Mouse (Mus musculus): ENCODE results near the gene Rps27a. TPM values are rescaled to one million over a fixed set of nuclear protein-coding genes. Genes with fewer than 3 reads are reported as not detected.

The Rps27a gene
- total RNA-seq (2021): 100 to 1,000 TPM; 427 to 468 TPM
- long read RNA-seq, experiment 1, transcript Rps27a-201 (5 exons, 637 nt): minor isoform, 8 of 70 reads
- long read RNA-seq, experiment 1, transcript Rps27a-202 (6 exons, 791 nt): major isoform, 53 of 70 reads
- long read RNA-seq, experiment 1, partial matches to known transcripts: 0 of 70 reads
- long read RNA-seq, experiment 1, other reads (novel, unspliced or antisense): 8 of 70 reads
- long read RNA-seq, experiment 2, transcript Rps27a-202 (6 exons, 791 nt): major isoform, 51 of 63 reads
- long read RNA-seq, experiment 2, transcript Rps27a-201 (5 exons, 637 nt): minor isoform, 7 of 63 reads
- long read RNA-seq, experiment 2, partial matches to known transcripts: 0 of 63 reads
- long read RNA-seq, experiment 2, other reads (novel, unspliced or antisense): 5 of 63 reads

GRCm38 (mm10) chr11:29547752-29548503 is at the start of gene Rps27a, which contains the start of gene Clhc1:
Rps27a (minus strand) TSS chr11:29548109.
Clhc1 (plus strand) TSS chr11:29547950.
- peak within 1 kb of the TSS; percentile 98 for H3K27ac ChIP-seq
- peak within 1 kb of the TSS; percentile 87 for H3K4me3 ChIP-seq
- peak; percentile 92 for DNase-seq (ENCODE audit: extremely low spot score in 1 of 2, low spot score in 2 of 2)
- intact Hi-C loops (cut with DNase I): loop anchor here (1.0 to 5.0 kb wide), 4 partner anchors 21 to 334 kb away; partner anchors contain the start of gene Mtif2
- TF ChIP-seq CTCF (IDR thresholded peaks at IDR 0.05): peak; percentile 9

- H3K27ac ChIP-seq: no peak overlapping the region
- intact Hi-C loops (cut with DNase I): no loop called here
- TF ChIP-seq CTCF (IDR thresholded peaks at IDR 0.05): no peak
Measured at GRCm38 (mm10) chr11:29597159-29597558, 49.2 kb upstream of the Rps27a start.

GRCm38 (mm10) chr11:29595217-29595616 is 47.3 kb upstream of the Rps27a start:
- Histone ChIP-seq H3K27ac (no peak overlapping the region), H3K4me3 (no peak overlapping the region)
- DNase-seq (ENCODE audit: extremely low spot score in 1 of 2, low spot score in 2 of 2): no peak
- intact Hi-C loops (cut with DNase I): no loop called here
- TF ChIP-seq CTCF (IDR thresholded peaks at IDR 0.05): no peak

More at GRCm38 (mm10) chr11:29597159-29597558, 49.2 kb upstream of the Rps27a start:
- no peak for DNase-seq (ENCODE audit: extremely low spot score in 1 of 2, low spot score in 2 of 2)
- H3K4me3 ChIP-seq: no peak overlapping the region

GRCm38 (mm10) chr11:29579610-29580009 is 31.7 kb upstream of the Rps27a start:
- peak; percentile 64 for TF ChIP-seq CTCF (IDR thresholded peaks at IDR 0.05)
- H3K4me3 ChIP-seq: no peak overlapping the region
- H3K27ac ChIP-seq: no peak overlapping the region
- intact Hi-C loops (cut with DNase I): no loop called here
- no peak for DNase-seq (ENCODE audit: extremely low spot score in 1 of 2, low spot score in 2 of 2)

- DNase-seq (ENCODE audit: extremely low spot score in 1 of 2, low spot score in 2 of 2): no peak
- Histone ChIP-seq H3K27ac (no peak overlapping the region), H3K4me3 (no peak overlapping the region)
- intact Hi-C loops (cut with DNase I): no loop called here
- TF ChIP-seq CTCF (IDR thresholded peaks at IDR 0.05): no peak
Measured at GRCm38 (mm10) chr11:29572656-29573055, 24.7 kb upstream of the Rps27a start.

- intact Hi-C loops (cut with DNase I): no loop called here
- DNase-seq (ENCODE audit: extremely low spot score in 1 of 2, low spot score in 2 of 2): no peak
- Histone ChIP-seq H3K4me3 (no peak overlapping the region), H3K27ac (no peak overlapping the region)
- TF ChIP-seq CTCF (IDR thresholded peaks at IDR 0.05): no peak
Measured at GRCm38 (mm10) chr11:29571536-29571935, 23.6 kb upstream of the Rps27a start.

GRCm38 (mm10) chr11:29563406-29563805 is 15.5 kb upstream of the Rps27a start:
- no peak overlapping the region for H3K4me3 ChIP-seq
- TF ChIP-seq CTCF (IDR thresholded peaks at IDR 0.05): no peak
- intact Hi-C loops (cut with DNase I): no loop called here
- no peak overlapping the region for H3K27ac ChIP-seq
- DNase-seq (ENCODE audit: extremely low spot score in 1 of 2, low spot score in 2 of 2): no peak

- Histone ChIP-seq H3K27ac (no peak overlapping the region), H3K4me3 (no peak overlapping the region)
- intact Hi-C loops (cut with DNase I): no loop called here
- DNase-seq (ENCODE audit: extremely low spot score in 1 of 2, low spot score in 2 of 2): no peak
- TF ChIP-seq CTCF (IDR thresholded peaks at IDR 0.05): no peak
Measured at GRCm38 (mm10) chr11:29560990-29561389, 13.1 kb upstream of the Rps27a start.

- no peak for TF ChIP-seq CTCF (IDR thresholded peaks at IDR 0.05)
- intact Hi-C loops (cut with DNase I): no loop called here
- Histone ChIP-seq H3K27ac (no peak overlapping the region), H3K4me3 (no peak overlapping the region)
- DNase-seq (ENCODE audit: extremely low spot score in 1 of 2, low spot score in 2 of 2): no peak
Measured at GRCm38 (mm10) chr11:29560452-29560851, 12.5 kb upstream of the Rps27a start.

GRCm38 (mm10) chr11:29549425-29549778 is 1.5 kb upstream of the Rps27a start:
- H3K4me3 ChIP-seq: no peak overlapping the region
- no peak for DNase-seq (ENCODE audit: extremely low spot score in 1 of 2, low spot score in 2 of 2)
- intact Hi-C loops (cut with DNase I): loop anchor here (2.0 to 5.0 kb wide), 2 partner anchors 167 to 333 kb away; no protein-coding TSS in a partner anchor
- no peak overlapping the region for H3K27ac ChIP-seq
- TF ChIP-seq CTCF (IDR thresholded peaks at IDR 0.05): no peak; the same call in 1 of the 2 replicates

GRCm38 (mm10) chr11:29548504-29549424 is 855 bp upstream of the Rps27a start:
- no peak for TF ChIP-seq CTCF (IDR thresholded peaks at IDR 0.05)
- intact Hi-C loops (cut with DNase I): loop anchor here (1.0 to 5.0 kb wide), 3 partner anchors 145 to 334 kb away; no protein-coding TSS in a partner anchor
- Histone ChIP-seq H3K27ac (peak overlapping the region; percentile 98), H3K4me3 (peak overlapping the region; percentile 87)
- no peak for DNase-seq (ENCODE audit: extremely low spot score in 1 of 2, low spot score in 2 of 2)
